Mouse (Mus musculus): ENCODE measurements around the gene Mrc2.

Mrc2 gene

DNA sequence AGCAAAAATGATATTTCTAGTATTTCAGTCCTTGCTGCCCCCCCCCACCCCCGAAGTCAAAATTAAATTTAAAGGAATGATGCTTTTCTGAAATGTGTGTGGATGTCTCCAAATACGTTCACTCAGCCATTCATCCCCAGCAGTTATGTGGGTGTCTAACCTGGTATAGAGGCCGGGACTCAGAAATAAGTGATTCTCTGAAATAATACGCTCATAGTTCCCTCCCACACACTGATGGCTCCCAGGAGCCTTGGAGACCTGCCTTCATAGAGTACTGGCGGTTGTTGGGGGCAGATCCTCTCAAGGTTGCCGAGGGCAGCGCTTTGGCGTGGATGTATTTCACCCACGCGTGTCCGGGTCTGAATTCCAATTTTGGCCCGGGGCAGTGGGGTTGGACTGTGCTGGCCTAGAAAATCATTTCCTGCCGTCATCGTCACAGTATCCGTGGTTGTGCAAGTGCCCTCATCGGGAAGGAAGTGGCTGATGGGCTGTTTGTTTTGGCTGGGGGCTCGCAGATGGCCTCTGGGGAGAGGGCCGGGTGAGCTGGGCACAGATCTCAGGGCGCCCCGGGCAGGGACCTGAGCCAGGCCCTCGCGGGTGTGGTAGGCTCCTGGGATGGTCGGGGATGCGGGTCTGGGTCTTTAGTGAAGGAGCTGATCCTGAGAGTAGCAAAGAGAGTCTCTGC, 19.0 kb downstream of the Mrc2 start:
- DNase-seq, result peak; percentile 29 to 33

DNA sequence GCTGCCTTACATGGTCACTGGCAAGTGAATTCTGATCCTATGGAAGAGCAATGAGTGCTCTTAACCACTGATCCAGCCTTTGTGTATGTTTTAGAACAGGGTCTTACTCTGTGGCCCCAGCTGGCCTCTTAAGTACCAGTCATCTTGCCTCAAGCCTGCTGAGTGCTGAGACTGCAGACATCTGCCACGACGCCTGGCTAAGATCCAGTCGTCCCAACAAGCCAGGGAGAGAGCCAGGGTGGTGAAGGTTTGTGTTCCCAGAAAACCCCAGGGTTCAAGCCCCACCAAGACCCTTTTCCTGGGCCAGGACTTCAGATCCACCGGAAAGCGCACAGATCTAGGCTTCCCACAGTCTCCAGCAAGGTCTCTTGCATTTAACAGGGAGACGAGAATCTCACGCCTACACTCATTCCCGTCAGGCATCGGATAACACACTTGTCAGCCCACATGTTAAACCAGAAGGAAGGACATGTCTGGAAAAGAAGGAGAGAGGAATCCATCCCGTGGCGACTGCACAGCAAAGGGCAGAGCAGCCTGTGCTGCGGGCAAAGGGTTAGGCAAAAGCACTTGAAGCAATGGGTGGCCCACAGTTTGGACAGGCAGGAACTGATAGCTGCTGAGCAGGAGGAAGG, 20.0 kb downstream of the Mrc2 start:
- DNase-seq, result peak; percentile 64 to 78

DNA sequence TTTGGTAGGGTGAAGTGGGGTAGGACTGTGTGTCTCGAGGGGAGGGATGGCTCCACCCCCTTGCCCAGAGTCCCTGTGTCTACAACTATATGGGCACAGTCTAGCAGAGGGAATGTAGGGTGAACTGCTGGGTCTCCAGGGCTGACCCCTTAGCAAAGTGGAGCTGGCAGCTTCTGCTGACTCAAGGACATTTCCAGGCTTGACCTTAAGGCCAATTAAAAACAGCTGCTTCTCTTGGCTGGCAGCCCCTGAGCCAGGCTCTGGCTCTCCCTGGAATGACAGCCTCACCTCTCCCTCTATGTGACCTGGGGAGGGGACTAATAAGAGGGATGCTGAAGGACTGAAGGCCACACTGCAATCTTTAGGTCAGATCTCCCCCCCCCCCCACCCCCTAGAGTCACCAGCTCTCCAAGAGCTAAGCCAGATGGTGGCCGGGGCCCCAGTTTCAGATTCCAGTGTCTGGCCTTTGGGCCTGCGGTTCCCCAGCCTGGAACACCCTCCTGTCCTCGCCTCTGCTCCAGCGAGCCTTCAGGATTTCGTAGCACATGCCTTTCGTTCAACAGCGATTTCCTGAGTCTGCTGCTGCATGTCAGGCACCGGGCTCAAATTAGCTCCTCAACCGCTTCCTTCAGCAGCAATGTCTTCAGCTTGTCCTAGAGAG, 20.7 kb downstream of the Mrc2 start:
- peak in 1 of 2 experiments; percentile 45 for DNase-seq

DNA sequence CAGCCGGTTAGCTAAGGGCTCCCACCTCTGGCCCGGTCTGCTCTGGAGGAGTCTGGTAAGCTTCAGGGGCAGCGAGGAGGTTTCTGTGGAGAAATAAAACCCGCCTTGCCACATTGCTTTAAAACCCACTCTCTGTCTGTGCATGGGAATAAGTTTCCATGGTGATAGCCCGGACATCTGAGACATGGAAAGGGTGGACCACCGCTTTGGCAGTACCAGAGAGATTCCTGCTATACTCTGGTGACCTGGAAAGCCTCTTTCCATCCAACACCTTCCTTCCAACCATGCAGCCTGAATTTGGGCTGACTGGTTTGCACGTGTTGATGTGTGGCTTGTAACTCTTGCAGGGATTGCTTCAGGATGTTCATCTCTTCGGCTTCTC, 21.2 kb downstream of the Mrc2 start:
- no peak for DNase-seq

DNA sequence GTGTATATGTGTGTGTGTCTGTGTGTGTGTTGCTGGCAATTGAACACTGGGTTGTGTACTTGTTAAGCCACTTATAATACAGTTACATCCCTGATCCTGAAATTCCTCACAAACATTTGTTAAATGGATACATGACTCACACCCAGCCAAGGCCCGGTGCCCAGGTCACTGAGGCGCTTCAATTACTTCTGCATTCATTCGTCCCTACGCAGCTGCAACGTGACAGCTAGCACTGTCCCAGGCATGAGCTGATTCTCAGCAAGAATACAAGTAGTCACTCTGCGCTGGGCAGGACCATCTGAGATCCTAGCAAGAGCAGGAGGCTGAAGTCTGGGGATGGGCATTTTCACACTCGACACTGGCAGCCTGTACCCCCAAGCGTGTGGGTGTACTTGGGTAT, 22.9 kb downstream of the Mrc2 start:
- peak in 1 of 2 experiments; percentile 32 for DNase-seq

DNA sequence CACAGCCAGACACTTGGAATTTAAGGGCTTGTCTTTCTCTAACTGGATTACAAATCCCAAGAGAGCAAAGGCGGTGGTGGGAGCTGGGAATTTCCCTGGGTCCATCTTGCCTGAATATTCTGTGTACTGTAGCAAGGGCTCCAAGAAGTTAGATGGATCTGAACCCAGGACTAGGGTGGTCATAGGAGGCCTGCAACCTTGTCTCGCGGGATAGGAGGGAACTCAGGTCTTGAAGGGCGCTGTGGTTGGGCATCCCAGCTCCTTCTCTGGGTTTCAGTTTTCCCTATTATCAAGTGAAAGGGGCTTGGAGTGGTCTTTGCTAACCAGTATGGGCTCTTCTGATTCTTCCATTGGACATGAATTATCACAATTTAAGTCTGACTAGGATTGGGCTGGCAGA, 23.7 kb downstream of the Mrc2 start:
- DNase-seq, result no peak

DNA sequence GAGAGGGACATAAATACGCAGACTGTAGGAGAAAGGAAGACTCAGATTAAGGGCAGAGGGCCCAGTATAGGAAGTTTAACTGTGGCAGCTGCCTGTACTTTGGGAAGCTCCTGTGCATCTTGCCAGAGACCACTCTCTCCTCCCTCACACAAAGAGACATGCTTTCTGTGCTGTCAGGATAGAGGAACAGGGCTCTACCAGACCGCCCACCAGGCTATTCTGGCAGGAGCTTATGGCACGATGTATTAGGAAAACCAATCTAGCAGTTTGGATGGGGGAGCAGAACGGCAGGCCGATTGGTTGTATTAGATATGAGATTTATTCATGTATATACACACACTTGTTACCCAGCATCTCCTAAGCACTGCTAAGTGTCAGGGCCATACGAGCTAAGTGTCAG, 25.3 kb downstream of the Mrc2 start:
- no peak for DNase-seq

DNA sequence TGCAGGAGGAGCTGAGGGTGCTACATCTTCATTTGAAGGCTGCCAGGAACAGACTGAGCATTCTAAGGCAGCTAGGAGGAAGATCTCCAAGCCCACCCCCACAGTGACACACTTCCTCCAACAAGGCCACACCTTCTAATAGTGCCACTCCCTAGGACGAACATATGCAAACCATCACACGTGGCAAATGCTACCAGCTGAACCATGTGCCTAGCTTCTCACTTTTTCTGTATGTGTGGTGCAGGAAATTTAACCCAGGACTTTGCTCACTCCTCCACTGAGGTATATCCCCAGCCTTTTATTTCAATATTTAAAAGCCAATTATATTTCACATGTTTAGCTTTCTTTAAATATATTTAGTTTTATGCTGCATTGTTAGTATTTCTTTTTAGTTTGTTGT, 28.6 kb downstream of the Mrc2 start:
- no peak for DNase-seq

DNA sequence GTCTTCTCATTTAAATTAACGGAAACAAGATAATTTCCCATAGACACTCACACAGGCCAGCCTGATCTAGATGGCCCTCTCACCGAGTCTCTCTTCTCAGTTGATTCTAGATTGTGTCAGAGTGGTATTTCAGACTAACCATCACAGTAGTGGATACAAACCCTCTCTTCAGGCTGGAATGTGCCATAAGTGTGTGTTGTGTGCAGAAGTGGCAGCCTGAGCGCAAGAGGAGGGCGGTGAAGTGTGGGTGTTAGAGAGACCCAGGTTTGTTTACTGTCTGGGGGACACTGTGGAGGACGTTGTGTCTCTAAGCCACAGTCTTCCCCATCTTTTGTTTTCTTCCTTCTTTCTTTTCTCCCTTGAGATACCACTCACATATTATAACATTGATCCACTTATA, 31.1 kb downstream of the Mrc2 start:
- DNase-seq, result no peak

DNA sequence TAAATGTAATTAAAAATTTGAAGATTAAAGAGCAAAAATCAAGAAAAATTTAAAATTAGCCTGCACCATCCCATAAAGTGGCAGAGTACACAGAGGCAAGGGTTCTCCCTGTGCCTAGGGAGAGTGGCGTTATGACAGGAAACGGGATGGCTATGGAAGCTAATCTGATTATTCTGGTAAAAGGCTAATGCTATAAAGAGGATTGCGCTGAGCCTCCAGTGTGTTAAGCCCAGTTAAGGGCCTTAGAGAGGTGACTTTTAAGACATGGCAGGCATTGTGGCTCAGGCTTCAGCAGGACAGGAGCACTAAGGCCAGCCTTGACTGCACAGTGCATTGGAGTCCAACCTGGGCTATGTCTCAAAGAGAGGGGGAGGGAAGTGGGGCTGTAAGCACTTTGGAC, 34.7 kb downstream of the Mrc2 start:
- DNase-seq, result no peak

DNA sequence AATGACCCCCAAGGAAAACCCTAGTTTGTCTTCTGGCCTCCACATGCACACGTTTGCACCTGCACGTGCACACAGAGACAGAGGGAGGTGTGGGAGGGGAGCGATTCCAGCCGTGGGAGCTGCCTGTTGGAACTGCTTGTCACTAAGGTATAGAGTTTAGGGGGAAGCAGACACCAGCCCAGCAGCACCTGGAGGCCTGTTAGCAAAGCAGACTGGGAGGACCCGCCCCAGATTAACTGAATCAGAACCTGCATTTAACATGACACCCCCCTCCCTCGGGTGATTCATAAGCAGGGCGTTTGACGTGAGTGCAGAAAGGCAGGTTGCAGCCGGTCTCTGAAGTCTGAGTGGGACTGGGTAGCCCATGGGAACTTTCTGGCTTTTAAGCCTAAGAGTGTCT, 37.5 kb downstream of the Mrc2 start:
- no peak for DNase-seq

DNA sequence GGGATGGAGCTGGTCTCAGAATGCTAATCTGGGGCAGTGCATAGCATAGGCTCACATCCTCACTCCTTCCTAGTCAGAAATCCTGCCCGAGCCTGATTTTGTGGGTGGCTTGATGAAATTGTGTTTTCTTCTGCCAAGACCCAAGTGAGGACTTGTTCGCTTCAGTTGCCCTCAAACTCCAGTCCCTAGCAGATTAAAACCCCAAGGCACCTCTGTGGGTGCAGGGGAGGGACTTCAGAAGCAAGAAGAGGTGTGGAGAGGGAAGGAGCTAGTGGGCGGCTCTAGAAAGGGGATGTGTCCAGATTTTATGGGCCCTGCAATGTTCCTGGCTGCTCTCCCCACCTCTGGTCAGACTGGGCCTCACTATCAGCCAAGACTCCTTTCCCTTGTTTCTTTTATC, 38.7 kb downstream of the Mrc2 start:
- no peak for DNase-seq

DNA sequence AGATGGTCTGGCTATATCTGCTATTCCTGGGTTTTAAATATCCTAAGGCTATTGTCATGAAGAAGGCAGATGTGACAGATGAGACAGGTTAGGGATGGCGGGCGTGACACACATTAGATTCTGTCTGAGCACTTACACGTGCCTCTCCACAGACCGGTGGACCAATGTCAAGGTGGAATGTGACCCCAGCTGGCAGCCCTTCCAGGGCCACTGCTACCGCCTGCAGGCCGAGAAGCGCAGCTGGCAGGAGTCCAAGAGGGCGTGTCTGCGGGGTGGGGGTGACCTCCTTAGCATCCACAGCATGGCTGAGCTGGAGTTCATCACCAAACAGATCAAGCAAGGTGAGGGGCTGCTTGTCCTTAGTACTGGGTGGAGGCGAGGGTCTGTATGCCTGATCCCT, 39.3 kb downstream of the Mrc2 start:
- DNase-seq, result peak; percentile 78 to 79

DNA sequence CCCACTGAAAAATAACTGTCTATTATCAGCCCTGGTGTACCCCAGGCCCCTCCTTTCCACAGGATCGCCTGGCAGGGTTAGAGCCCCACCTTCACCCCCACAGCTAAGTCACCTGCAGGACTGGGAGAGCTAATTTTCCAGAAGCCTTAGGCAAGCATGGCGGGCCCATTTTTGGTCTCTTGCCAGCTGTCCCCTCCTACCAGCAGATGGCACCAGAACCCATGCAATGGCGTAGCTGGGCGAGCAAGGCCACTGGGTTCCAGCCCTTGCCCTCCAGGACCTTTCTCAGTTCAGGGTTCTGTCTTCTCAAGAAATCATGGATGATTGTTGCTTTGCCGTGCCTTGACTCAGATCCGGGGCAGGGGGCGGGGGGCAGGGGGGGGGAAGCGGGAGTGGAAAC, 40.0 kb downstream of the Mrc2 start:
- DNase-seq, result peak; percentile 93 to 96

DNA sequence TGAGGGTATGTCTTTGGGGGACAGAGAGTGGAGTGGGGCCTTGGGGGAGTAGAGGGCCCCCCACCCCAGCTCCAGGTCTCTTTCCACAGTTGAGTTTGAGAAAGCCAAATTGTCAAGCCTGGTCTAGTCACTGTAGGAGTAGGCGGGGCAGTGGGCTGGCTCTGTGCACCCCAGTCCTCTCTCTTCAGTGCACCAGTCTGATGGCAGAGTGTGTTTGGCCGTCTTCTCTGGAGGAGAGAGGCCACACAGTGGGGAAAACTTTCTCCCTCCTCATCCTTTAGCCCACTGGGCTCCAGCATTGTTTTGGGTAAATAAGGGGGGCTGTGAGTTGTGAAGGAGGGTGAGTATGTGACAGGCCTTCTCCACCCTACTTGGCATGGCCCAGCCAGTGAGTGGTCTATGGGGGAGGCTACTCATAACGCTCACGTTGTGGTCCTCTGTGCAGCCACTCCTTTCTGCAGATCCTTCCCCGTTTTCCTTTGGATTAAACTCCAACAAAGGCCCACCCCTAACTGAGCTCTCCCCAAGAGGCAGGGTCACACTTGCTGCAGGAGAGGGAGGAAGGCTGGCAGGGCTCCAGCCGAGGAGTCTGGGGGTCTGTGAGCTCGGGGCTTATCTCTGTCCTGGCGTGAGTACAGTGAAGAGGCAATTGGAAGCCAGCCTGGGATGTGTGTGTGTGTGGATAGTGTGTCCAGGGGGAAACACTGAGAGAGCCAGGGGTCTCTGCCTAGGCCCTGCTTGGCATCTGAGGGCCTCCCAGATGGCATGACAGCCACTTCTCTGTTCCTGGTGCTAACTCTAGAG, 41.6 kb downstream of the Mrc2 start:
- peak; percentile 32 to 52 for DNase-seq

DNA sequence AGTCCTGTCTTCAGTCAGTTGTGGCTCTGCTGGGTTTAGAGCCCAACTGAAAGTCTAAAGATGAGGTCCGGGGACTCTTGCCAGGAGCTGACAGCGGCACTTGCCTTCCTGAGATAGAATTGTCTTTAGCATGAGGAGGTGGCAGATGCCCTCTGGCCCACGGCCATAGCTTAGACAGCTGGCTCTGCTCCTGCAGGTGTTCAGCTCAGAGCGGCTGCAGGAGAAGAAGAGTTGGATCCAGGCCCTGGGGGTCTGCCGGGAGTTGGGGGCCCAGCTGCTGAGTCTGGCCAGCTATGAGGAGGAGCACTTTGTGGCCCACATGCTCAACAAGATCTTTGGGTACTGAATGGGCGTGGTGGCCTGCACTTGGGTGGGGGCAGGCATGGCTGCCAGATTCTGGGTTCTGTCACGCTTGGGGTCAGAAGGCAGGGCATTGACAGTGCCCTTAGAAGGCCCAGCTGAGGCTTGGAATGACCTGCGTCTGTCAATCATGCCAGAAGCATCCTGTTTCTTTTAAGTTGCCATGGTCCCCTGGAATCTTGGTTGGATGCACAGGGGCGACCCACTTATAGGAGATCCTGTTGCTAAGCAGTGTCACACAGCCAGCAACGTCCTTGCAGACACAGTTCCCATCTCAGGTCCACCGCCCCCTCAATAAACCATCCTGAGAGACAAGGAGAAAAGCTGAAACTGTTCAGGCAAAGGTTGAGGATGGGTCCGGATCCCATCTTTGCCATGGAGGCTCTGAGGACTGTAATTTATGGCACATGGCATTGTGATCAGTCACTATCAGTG, 46.4 kb downstream of the Mrc2 start:
- peak; percentile 72 to 79 for DNase-seq

DNA sequence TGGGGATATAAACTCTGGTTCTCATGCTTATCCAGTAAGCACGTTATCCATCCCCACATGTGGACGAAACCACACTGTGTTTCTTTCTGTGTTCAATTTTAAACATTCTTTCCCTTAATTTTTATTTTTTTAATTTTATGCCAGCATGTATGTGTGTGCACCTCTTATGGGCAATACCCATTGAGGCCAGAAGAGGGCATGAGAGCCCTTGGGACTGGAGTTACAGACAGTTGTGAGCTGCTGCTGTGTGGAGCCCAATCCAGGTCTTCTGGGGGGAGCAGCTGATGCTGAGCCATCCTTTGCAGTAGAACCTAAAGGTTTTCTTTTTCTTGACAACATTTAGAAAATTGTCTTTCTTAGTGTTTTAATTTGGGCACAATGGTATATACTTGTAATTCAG, 52.8 kb downstream of the Mrc2 start:
- peak; percentile 67 to 71 for DNase-seq

DNA sequence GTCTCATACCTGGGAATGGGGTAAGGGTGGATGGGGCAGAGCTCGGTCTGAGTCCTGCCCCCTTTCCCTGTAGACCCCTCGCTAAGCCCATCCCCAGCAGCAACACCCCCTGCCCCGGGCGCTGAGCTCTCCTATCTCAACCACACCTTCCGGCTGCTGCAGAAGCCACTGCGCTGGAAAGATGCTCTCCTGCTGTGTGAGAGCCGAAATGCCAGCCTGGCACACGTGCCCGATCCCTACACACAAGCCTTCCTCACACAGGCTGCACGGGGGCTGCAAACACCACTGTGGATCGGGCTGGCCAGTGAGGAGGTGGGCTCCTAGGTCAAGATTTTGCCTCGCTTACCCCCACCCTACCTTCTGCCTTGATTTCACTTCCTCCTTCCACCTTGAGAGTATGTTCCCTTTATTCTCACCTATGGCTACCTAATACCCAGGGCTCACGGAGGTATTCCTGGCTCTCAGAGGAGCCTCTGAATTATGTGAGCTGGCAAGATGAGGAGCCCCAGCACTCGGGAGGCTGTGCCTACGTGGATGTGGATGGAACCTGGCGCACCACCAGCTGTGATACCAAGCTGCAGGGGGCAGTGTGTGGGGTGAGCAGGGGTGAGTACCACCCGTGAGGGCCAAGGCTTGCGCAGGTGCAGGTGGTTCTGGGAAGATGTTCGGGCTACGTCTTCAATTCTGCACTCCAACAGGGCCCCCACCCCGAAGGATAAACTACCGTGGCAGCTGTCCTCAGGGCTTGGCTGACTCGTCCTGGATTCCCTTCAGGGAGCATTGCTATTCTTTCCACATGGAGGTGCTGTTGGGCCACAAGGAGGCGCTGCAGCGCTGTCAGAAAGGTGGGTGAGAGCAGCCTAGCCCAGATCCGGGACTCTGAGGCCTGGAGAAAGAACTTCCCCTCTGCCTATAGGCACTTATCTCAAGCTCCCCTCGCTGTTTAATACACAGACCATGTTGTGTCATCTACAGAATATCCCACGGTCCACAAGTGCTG, 55.0 kb downstream of the Mrc2 start:
- DNase-seq, result peak; percentile 97 to 98

DNA sequence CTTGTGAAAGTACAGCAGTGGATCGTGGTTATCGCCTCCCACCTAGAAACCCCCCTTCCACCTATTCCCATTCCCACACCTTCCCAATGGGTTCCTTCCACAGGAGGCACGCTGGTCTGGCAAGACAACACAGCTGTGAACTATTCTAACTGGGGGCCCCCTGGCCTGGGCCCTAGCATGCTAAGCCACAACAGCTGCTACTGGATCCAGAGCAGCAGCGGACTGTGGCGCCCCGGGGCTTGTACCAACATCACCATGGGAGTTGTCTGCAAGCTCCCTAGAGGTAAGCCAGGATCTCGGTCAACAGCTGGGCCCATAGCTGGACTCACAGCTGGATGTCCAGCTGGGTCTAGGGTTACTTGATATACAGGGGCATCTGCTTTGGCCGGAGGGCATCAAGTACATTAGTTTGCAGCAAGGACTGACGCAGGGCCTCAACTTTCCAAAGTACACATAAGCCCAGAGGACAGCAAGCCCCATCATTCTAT, 56.1 kb downstream of the Mrc2 start:
- DNase-seq, result peak in 1 of 2 experiments; percentile 34

DNA sequence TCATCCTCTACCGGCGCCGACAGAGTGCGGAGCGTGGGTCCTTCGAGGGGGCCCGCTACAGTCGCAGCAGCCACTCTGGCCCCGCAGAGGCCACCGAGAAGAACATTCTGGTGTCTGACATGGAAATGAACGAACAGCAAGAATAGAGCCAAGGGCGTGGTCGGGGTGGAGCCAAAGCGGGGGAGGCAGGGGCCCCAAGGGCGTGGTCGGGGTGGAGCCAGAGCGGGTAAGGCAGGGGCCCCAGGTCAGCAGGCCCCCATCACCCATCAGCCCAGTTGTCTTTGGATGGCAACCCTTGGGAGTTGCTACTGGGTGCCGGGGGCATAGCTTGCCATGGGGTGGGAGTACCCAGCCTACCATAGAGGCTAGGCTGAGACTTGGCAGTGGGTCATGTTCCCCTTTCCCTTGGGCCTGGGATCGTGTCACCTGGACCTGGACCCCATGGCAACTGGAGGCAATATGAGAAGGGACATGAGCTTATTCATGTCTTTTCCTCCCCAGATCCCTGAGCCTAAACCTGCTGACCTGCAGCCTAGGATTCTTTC, 57.4 kb downstream of the Mrc2 start:
- no peak for DNase-seq

DNA sequence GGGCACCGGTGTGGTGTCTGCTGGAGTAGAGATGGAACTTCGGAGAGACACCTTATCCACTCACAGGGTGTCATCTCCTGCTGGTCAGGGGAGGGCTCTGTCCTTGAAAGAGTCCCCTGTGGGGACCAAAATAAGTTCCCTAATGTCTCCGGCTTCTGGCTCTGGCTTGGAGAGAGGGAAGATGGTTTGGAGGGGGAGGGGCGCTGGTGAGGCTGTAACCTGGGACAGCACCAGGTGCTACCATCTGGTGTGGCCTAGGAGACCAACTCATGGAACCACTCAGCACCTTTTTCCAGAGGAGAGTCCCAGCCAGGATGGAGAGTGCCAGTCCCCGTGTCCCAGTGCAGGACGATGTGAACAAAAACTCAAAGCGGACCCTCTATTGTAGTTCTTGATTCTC, 58.2 kb downstream of the Mrc2 start:
- peak; percentile 53 to 54 for DNase-seq
